In the genomic region with DNA sequence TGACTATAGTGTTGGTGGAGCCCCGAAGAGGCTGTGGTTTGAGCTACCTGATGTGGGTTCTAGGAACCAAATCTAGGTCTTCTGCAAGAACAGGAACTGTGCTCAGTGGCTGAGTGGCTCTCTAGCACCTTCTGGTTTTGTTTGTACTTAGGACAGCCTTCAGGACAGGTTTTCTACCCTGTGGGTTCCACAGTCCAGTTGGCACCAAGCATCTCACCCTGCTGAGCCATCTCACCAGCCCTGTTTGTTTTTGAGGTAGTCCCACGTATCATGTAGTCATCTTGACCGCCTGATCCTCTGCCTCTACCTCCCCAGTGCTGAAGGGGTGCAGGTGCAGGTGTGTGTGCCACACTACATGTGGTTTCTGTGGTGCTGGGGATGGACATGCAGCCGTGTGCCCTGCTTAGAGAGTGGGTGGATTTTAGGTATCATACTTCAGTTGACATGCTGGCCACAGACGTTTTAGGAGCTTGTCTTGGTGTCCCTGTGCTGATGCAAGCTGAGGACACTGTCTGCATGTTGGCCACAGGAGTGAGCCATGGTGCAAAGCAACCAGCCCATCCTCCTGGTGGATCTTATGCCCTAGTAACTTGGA, we compare ENCODE assay signal across 18 mouse cellular contexts. TPM values are rescaled to one million over a fixed set of nuclear protein-coding genes. Genes with fewer than 3 reads are reported as not detected.
A peak's percentile ranks its signal among the peaks of the same experiment; 100 is the strongest.
DNase-seq lines count a peak whose midpoint lies in the region; ATAC-seq and TF ChIP-seq lines count a peak whose summit lies in the region.
"Had no signal": no experiment of that assay in that cellular context is flagged by ENCODE, and none has a peak within 500 bp of the region (broad histone marks: within the 10 kb centered on the region; RNA-seq: fewer than 3 reads in every experiment).

No protein-coding gene starts in this region.

- H3K27me3 ChIP-seq in midbrain, embryonic 11.5 days (ENCODE audit: control insufficient read depth, insufficient read depth, low read length), result no peaks in the 10 kb centered on the region
- H3K27me3 ChIP-seq in midbrain, postnatal 0 days (ENCODE audit: insufficient read depth, low read length), result no peaks in the 10 kb centered on the region
- H3K27me3 ChIP-seq in liver, embryonic 16.5 days (ENCODE audit: control insufficient read depth, insufficient read depth, low read depth, low read length), result no peaks in the 10 kb centered on the region
- no peaks in the 10 kb centered on the region for H3K27me3 ChIP-seq in forebrain, embryonic 13.5 days
- H3K27me3 ChIP-seq: embryonic facial prominence, embryonic 12.5 days; lung, embryonic 15.5 days; midbrain, embryonic 13.5 days; stomach, embryonic 15.5 days had no signal

- no peak overlapping the region for H3K4me2 ChIP-seq in midbrain, embryonic 11.5 days
- no peak overlapping the region for H3K4me2 ChIP-seq in midbrain, postnatal 0 days (ENCODE audit: low read depth, low read length, poor library complexity, severe bottlenecking)
- no peak overlapping the region for H3K4me2 ChIP-seq in liver, embryonic 16.5 days (ENCODE audit: low read depth, low read length)
- no peak overlapping the region for H3K4me2 ChIP-seq in forebrain, embryonic 13.5 days
- H3K4me2 ChIP-seq: embryonic facial prominence, embryonic 12.5 days; lung, embryonic 15.5 days; midbrain, embryonic 13.5 days; stomach, embryonic 15.5 days had no signal

- 92% methylated on average over 5 of the region's 5 CpGs for WGBS in midbrain, embryonic 11.5 days
- whole genome bisulfite sequencing in midbrain, postnatal 0 days, result 83% methylated on average over 5 of the region's 5 CpGs
- 78% methylated on average over 5 of the region's 5 CpGs for WGBS in liver, embryonic 16.5 days (ENCODE audit: insufficient replicate concordance)
- 88% methylated on average over 5 of the region's 5 CpGs for WGBS in forebrain, embryonic 13.5 days

- no peak for TF ChIP-seq CTCF in midbrain, postnatal 0 days (IDR thresholded peaks at IDR 0.05)

- no peaks in the 10 kb centered on the region for H3K9me3 ChIP-seq in midbrain, embryonic 11.5 days (ENCODE audit: control insufficient read depth, low read length)
- no peaks in the 10 kb centered on the region for H3K9me3 ChIP-seq in midbrain, postnatal 0 days (ENCODE audit: low read length)
- H3K9me3 ChIP-seq in liver, embryonic 16.5 days (replicated peaks; ENCODE audit: control insufficient read depth, low read length), result no peaks in the 10 kb centered on the region
- no peaks in the 10 kb centered on the region for H3K9me3 ChIP-seq in forebrain, embryonic 13.5 days (replicated peaks)
- H3K9me3 ChIP-seq: embryonic facial prominence, embryonic 12.5 days; limb, embryonic 10.5 days; lung, embryonic 15.5 days; midbrain, embryonic 13.5 days; stomach, embryonic 15.5 days had no signal

- H3K9ac ChIP-seq in midbrain, embryonic 11.5 days (ENCODE audit: low read length), result no peak overlapping the region
- H3K9ac ChIP-seq in midbrain, postnatal 0 days (replicated peaks; ENCODE audit: low read length, poor library complexity, severe bottlenecking), result no peak overlapping the region
- H3K9ac ChIP-seq in liver, embryonic 16.5 days (ENCODE audit: low read depth, low read length), result no peak overlapping the region
- H3K9ac ChIP-seq in forebrain, embryonic 13.5 days, result no peak overlapping the region
- H3K9ac ChIP-seq: embryonic facial prominence, embryonic 12.5 days; forebrain, postnatal 0 days; lung, embryonic 15.5 days; stomach, embryonic 15.5 days had no signal

- no peak overlapping the region for H3K27ac ChIP-seq in midbrain, embryonic 11.5 days (ENCODE audit: low read depth, low read length)
- H3K27ac ChIP-seq in midbrain, postnatal 0 days (ENCODE audit: low read depth, low read length), result no peak overlapping the region
- H3K27ac ChIP-seq in liver, embryonic 16.5 days (ENCODE audit: low read length), result peak overlapping the region; percentile 59; the same call in 1 of the 2 replicates
- no peak overlapping the region for H3K27ac ChIP-seq in forebrain, embryonic 13.5 days
- H3K27ac ChIP-seq: embryonic facial prominence, embryonic 12.5 days; limb, embryonic 10.5 days; lung, embryonic 15.5 days; macrophage; midbrain, embryonic 13.5 days; stomach, embryonic 15.5 days had no signal

- no peak overlapping the region for H3K4me3 ChIP-seq in midbrain, embryonic 11.5 days (ENCODE audit: low read depth, low read length)
- no peak overlapping the region for H3K4me3 ChIP-seq in midbrain, postnatal 0 days (ENCODE audit: low read depth, low read length)
- no peak overlapping the region for H3K4me3 ChIP-seq in liver, embryonic 16.5 days (ENCODE audit: low read depth, low read length)
- no peak overlapping the region for H3K4me3 ChIP-seq in forebrain, embryonic 13.5 days
- H3K4me3 ChIP-seq: embryonic facial prominence, embryonic 12.5 days; gastrocnemius, adult 2 months; left cerebral cortex, adult 2 months; limb, embryonic 10.5 days; lung, embryonic 15.5 days; midbrain, embryonic 13.5 days; stomach, embryonic 15.5 days had no signal

- peaks cover 17% of the 10 kb centered on the region for H3K36me3 ChIP-seq in midbrain, embryonic 11.5 days (ENCODE audit: control insufficient read depth, insufficient read depth, low read length)
- H3K36me3 ChIP-seq in midbrain, postnatal 0 days (ENCODE audit: insufficient read depth, low read length), result peaks cover 32% of the 10 kb centered on the region
- peaks cover 21% of the 10 kb centered on the region for H3K36me3 ChIP-seq in liver, embryonic 16.5 days (ENCODE audit: control insufficient read depth, insufficient read depth)
- peaks cover 83% of the 10 kb centered on the region for H3K36me3 ChIP-seq in forebrain, embryonic 13.5 days (ENCODE audit: poor library complexity, severe bottlenecking)

- H3K4me1 ChIP-seq in midbrain, embryonic 11.5 days (ENCODE audit: control insufficient read depth, insufficient read depth, low read length), result no peaks in the 10 kb centered on the region
- H3K4me1 ChIP-seq in midbrain, postnatal 0 days (ENCODE audit: insufficient read depth, low read length), result no peaks in the 10 kb centered on the region
- H3K4me1 ChIP-seq in liver, embryonic 16.5 days (ENCODE audit: control insufficient read depth, low read depth, low read length), result peaks cover 46% of the 10 kb centered on the region
- peaks cover 17% of the 10 kb centered on the region for H3K4me1 ChIP-seq in forebrain, embryonic 13.5 days
- H3K4me1 ChIP-seq: limb, embryonic 10.5 days; lung, embryonic 15.5 days had no signal

- peak; percentile 12 for DNase-seq in kidney, adult 11 months
- no peak for DNase-seq in kidney, postnatal 10 days
- DNase-seq in midbrain, embryonic 11.5 days (ENCODE audit: low spot score, missing footprints), result peak; percentile 69
- DNase-seq in midbrain, postnatal 0 days (ENCODE audit: low spot score), result no peak
- DNase-seq: forebrain, postnatal 0 days; gastrocnemius, adult 2 months; heart, adult 18-20 months; heart, postnatal 4 days had no signal

- ATAC-seq in midbrain, embryonic 11.5 days (ENCODE audit: low FRiP score), result no peak
- no peak for ATAC-seq in midbrain, postnatal 0 days (ENCODE audit: low FRiP score)
- ATAC-seq in liver, embryonic 16.5 days (ENCODE audit: low read depth), result no peak
- ATAC-seq in megakaryocyte, adult 5-6 weeks (ENCODE audit: poor library complexity, severe bottlenecking), result no peak
- ATAC-seq in forebrain, embryonic 13.5 days, result no peak
- ATAC-seq: forebrain, postnatal 0 days; midbrain, embryonic 13.5 days had no signal

RNA-seq across cellular contexts. Expression of gene Ranbp3, which starts 10.5 kb away (rescaled TPM):
- polyA plus RNA-seq in midbrain, embryonic 11.5 days (2014; fragmentation: Nextera tagmentation; extraction: Ambion mirVana), result 108 and 112 TPM in 2 replicates
- total RNA-seq in midbrain, postnatal 0 days (2014; rRNA removed), result 114 and 136 TPM in 2 replicates
- polyA plus RNA-seq in midbrain, postnatal 0 days (2015; fragmentation: Nextera tagmentation; extraction: Ambion mirVana), result 96.0 and 98.9 TPM in 2 replicates
- 35.9 and 37.0 TPM in 2 replicates for polyA plus RNA-seq in liver, embryonic 16.5 days (2015; fragmentation: Nextera tagmentation; extraction: Ambion mirVana)
- total RNA-seq in megakaryocyte, adult 5-6 weeks (2015), result 20.2 and 25.0 TPM in 2 replicates
- 52.9 and 60.9 TPM in 2 replicates for total RNA-seq in megakaryocyte, adult 5-6 weeks (2017)
- polyA plus RNA-seq in forebrain, embryonic 13.5 days (2015; fragmentation: Nextera tagmentation; extraction: Ambion mirVana), result 112 and 123 TPM in 2 replicates

RNA-seq across cellular contexts. Expression of gene Ndufa11, which starts 33.9 kb away (rescaled TPM):
- polyA plus RNA-seq in midbrain, embryonic 11.5 days (2014; fragmentation: Nextera tagmentation; extraction: Ambion mirVana), result 323 and 337 TPM in 2 replicates
- total RNA-seq in midbrain, postnatal 0 days (2014; rRNA removed), result 335 and 480 TPM in 2 replicates
- polyA plus RNA-seq in midbrain, postnatal 0 days (2015; fragmentation: Nextera tagmentation; extraction: Ambion mirVana), result 630 and 676 TPM in 2 replicates
- 210 and 219 TPM in 2 replicates for polyA plus RNA-seq in liver, embryonic 16.5 days (2015; fragmentation: Nextera tagmentation; extraction: Ambion mirVana)
- 108 and 113 TPM in 2 replicates for total RNA-seq in megakaryocyte, adult 5-6 weeks (2015)
- 77.8 and 92.8 TPM in 2 replicates for total RNA-seq in megakaryocyte, adult 5-6 weeks (2017)
- polyA plus RNA-seq in forebrain, embryonic 13.5 days (2015; fragmentation: Nextera tagmentation; extraction: Ambion mirVana), result 433 and 459 TPM in 2 replicates

RNA-seq across cellular contexts. Expression of gene Vmac, which starts 34.2 kb away (rescaled TPM):
- 13.1 and 15.0 TPM in 2 replicates for polyA plus RNA-seq in midbrain, embryonic 11.5 days (2014; fragmentation: Nextera tagmentation; extraction: Ambion mirVana)
- total RNA-seq in midbrain, postnatal 0 days (2014; rRNA removed), result 32.3 and 36.9 TPM in 2 replicates
- polyA plus RNA-seq in midbrain, postnatal 0 days (2015; fragmentation: Nextera tagmentation; extraction: Ambion mirVana), result 19.2 and 19.8 TPM in 2 replicates
- polyA plus RNA-seq in liver, embryonic 16.5 days (2015; fragmentation: Nextera tagmentation; extraction: Ambion mirVana), result 2.8 and 4.2 TPM in 2 replicates
- total RNA-seq in megakaryocyte, adult 5-6 weeks (2015), result 3.6 and 4.1 TPM in 2 replicates
- 2.7 and 2.8 TPM in 2 replicates for total RNA-seq in megakaryocyte, adult 5-6 weeks (2017)
- polyA plus RNA-seq in forebrain, embryonic 13.5 days (2015; fragmentation: Nextera tagmentation; extraction: Ambion mirVana), result 14.0 and 16.7 TPM in 2 replicates

RNA-seq across cellular contexts. Expression of gene Catsperd, which starts 55.7 kb away (rescaled TPM):
- polyA plus RNA-seq in midbrain, embryonic 11.5 days (2014; fragmentation: Nextera tagmentation; extraction: Ambion mirVana), result 0.93 and 0.95 TPM in 2 replicates
- 0.99 and 3.0 TPM in 2 replicates for total RNA-seq in midbrain, postnatal 0 days (2014; rRNA removed)
- polyA plus RNA-seq in midbrain, postnatal 0 days (2015; fragmentation: Nextera tagmentation; extraction: Ambion mirVana), result 1.5 TPM in 2 replicates
- 0.21 and 0.33 TPM in 2 replicates for polyA plus RNA-seq in liver, embryonic 16.5 days (2015; fragmentation: Nextera tagmentation; extraction: Ambion mirVana)
- total RNA-seq in megakaryocyte, adult 5-6 weeks (2015), result 0.18 TPM in 1 of 2 replicates, not detected in the other
- total RNA-seq in megakaryocyte, adult 5-6 weeks (2017), result not detected in 2 replicates
- 0.58 and 0.70 TPM in 2 replicates for polyA plus RNA-seq in forebrain, embryonic 13.5 days (2015; fragmentation: Nextera tagmentation; extraction: Ambion mirVana)
- polyA plus RNA-seq: macrophage had no signal

RNA-seq across cellular contexts. Expression of gene Lonp1, which starts 57.0 kb away (rescaled TPM):
- polyA plus RNA-seq in midbrain, embryonic 11.5 days (2014; fragmentation: Nextera tagmentation; extraction: Ambion mirVana), result 44.6 and 48.9 TPM in 2 replicates
- 68.1 and 69.5 TPM in 2 replicates for total RNA-seq in midbrain, postnatal 0 days (2014; rRNA removed)
- 40.1 and 40.2 TPM in 2 replicates for polyA plus RNA-seq in midbrain, postnatal 0 days (2015; fragmentation: Nextera tagmentation; extraction: Ambion mirVana)
- polyA plus RNA-seq in liver, embryonic 16.5 days (2015; fragmentation: Nextera tagmentation; extraction: Ambion mirVana), result 35.0 and 36.3 TPM in 2 replicates
- total RNA-seq in megakaryocyte, adult 5-6 weeks (2015), result 9.1 TPM in 2 replicates
- 19.5 and 23.4 TPM in 2 replicates for total RNA-seq in megakaryocyte, adult 5-6 weeks (2017)
- polyA plus RNA-seq in forebrain, embryonic 13.5 days (2015; fragmentation: Nextera tagmentation; extraction: Ambion mirVana), result 41.2 and 47.1 TPM in 2 replicates

Comparison
In these comparisons a context has a peak if more than half of its experiments do, and no peak if none do; other contexts are left out.
1. DNase-seq: peak in kidney, adult 11 months (single experiment) and midbrain, embryonic 11.5 days (single experiment); none in kidney, postnatal 10 days (single experiment) and midbrain, postnatal 0 days (single experiment).